Mouse (Mus musculus): Measurements from ENCODE around the gene Zmym5.
"Not testable (repeated sequence)": the region's sequence is repeated elsewhere in the genome, so short reads cannot be mapped to it uniquely, and the experiment has no call there.

Gene Zmym5

DNA sequence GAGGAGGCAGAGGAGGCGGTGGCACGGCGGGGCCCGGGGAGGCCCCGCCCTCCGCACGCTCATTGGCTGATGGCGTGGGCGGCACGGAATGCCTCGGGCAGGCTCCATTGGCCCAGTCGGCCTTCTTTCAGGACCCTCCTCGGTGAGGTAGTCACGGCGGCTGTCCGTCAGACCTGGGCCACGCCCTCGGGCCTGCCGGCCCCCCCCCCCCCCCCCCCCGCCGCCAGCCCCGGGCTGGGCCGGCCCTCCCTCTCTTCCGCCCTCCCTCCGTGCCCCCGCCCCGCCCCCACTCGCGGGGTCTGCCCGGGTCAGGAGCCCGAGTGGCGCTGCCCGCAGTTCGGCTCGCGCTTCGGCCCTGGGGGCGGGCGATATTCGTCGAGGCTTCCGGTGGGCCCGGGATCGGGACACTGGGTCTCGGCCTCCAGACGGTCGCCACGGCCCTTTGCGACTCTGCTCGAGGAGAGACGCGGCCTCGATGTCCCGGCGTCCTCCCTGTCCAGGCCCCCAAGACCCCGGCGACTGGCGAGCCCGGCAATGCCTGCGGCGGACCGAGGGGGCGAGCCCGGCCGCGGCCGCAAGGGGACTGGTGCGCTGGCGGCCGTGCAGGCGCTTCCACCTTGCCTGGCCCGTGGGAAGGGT is at the start of gene Zmym5:
Zmym5 (minus strand) TSS at position 16 of the 639 bp plus-strand sequence.
- peak; percentile 92 for DNase-seq

DNA sequence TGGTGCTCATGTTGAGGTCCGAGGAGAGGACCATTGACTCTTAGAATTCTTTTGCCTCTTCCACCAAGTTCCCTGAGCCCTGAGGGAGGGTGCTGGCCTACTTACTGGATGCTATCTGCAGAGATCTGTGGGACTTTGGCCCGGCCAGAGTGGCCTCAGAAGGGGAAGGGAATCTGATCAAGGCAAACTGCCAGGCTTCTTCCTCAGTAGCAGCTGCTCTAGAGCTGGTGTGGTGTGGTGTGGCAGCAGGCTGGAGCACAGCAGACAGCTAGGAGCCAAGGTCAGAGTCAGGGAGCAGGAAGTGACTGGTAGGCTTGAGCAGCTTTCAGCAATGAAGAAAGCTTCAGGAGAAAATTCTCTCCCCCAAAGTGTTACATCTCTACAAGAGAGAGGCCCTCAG is 38.2 kb upstream of the Zmym5 start:
- DNase-seq, result no peak

DNA sequence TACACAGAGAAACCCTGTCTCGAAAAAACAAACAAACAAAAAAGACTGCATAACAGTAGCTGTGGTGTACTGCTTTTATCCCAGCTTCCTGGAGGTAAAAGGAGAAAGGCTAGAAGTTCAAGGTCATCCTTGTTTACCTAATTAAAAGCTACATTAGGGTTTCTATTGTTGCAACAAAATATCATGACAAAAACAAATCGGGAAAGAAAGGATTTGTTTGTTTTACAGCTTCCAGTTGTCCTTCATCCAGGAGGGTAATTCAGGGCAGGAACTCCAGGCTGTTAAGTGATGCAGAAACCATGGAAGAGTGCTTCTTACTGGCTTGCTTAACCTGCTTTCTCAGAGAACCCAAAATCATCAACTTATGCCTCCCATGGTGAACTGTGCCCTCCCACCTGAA is 36.8 kb upstream of the Zmym5 start:
- no peak for DNase-seq

DNA sequence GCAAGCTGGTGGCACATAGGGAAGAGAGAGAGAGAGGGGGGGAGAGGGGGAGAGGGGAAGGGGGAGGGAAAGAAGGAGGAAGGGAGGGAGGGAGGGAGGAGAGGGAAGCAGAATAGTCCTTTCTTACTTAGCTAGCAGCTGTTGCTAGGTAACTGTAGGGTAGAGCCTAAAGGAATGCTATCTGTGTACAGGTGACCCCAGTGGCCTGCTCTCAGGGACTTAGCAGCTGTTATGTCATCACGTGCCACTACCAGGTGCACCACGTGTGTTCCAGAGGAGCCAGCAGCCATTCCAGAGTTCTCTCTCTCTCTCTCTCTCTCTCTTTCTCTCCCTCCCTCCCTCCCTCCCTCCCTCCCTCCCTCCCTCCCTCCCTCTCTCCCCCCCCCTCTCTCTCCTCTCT is 33.0 kb upstream of the Zmym5 start:
- DNase-seq, result no peak

DNA sequence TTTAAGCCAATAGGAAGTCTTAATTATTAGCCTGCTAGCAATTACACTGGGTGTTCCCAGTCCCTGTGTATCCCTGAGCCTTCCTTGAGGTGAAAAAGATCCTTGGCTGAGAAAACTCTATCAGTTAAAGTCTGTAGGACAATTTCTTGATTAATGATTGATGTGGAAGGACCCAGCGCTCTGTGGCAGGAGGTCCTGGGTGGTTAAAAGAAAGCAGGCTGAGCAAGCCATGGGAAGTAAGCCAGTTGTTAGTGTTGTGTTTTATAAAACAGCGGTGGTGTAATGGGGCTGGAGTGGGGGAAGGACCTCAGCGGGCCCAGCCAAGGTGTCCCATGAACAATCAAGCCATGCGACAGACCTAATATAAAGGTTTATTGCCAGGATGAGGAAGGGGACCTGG is 32.5 kb upstream of the Zmym5 start:
- no peak for DNase-seq

DNA sequence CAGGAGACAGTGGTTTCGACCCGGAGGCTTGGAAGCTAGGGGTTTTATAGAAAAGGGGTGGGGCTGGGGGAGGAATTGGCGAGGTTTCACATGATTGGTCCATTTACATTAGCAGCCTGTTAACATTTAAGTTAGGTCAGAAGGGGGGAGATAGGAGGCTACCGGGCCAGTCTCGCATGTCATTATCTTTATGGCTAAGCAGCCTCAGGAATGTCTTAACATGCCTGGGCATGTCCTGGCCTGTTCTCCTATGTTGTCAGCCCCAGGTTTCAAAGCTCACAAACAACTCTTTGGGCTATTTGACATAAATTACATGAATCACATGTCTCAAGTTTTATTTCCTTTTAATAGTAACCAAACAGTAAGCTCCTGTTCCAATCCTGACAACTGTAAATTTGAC is 23.1 kb upstream of the Zmym5 start:
- not testable (repeated sequence) for DNase-seq

DNA sequence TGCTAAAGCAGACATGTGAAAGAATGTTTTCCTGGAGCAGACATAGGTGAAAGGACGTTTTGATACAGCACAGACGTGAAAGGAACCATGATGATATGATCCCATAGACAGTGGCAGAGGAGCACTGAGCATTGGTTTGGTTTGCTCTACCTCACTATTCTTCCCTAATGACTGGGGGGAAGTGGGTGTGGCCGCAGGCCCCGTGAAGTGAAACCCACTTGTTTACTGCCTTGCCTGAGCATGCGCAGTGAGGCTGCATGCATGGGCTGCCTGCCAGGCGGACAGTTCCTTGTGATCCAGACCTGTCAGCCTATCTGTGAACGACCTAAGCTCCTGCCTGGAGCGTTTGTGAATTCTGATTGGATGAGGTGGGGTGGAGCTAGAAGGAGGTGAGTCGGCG is 21.7 kb upstream of the Zmym5 start:
- DNase-seq, result not testable (repeated sequence)

DNA sequence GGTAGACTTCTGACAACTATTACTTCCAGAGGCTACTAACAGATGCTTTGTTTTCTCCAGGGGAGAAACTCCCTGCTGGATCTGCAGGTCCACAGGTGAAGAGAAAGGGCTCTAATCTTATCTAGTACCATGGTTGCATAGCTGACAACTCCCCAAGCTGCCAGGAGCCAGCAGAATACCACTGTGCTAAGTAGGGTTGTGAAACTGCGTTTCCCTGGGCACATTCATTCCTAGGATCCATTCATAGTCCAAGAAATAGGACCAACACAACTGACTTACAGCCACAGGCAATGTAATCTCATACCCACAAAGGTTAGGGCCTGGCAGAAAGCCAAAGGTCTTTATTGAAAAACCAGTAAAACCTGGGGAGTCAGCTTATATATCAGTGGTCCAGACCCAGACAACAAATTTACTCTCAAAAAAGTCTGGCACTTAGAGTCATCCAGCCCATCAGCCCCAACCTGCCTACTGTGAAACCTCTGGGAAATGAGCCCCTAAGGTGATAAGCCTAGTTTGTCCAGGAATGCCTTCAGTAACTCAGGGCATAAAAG is 21.1 kb upstream of the Zmym5 start:
- no peak for DNase-seq

DNA sequence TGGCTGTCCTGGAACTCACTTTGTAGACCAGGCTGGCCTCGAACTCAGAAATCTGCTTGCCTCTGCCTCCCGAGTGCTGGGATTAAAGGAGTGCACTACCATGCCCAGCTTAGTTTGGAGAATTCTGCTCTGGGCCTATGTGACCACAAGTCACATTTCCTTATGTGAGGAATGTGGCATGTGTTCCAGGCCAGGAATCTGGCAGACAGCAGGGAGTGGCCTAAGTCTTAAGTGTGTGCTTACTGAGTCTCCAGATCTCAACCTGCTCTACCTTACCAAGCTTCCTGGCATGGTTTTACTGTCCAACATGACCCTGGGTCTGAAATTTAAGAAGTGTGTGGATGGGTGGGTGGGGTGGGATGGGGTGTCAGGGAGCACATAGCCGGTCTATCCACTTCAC is 20.6 kb upstream of the Zmym5 start:
- DNase-seq, result no peak

DNA sequence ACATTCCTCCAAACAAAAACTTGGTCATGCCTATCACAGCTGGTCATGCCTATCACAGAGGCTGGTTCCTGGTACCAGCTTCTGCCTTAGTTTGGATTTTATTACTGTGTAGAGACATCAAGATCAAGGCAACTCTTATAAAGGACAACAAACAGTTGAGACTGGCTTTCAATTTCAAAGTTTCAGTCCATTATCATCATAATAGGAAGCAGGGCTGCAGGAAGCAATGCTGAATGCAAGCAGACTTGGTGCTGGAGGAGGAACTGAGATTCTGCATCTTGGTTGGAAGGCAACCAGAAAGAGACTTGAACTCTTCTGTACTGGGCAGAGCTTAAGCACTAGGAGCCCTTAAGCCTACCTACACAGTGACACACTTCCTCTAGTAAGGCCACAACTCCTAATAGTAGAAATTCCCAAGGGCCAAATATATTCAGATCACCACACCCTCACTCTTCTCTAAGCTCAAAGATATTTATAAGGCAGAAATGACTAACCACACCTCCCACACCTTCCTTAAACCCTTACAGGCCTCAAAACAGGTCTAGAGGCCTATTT is 19.1 kb upstream of the Zmym5 start:
- no peak for DNase-seq

DNA sequence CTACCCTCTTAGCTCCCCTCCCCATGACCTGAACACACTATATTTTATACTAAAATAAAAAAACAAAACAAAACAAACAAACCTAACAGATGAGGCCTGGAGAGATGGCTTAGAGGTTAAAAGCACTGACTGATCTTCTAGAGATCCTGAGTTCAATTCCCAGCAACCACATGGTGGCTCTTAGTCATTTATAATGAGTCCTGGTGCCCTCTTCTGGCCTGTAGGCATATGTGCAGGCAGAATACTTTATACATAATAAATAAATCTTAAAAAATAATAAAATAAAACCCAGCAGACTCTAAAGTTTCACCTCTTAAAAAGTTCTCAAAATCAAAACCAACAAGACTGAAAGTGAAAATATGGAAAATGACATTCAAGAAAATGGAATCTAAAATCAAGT is 13.0 kb upstream of the Zmym5 start:
- no peak for DNase-seq

DNA sequence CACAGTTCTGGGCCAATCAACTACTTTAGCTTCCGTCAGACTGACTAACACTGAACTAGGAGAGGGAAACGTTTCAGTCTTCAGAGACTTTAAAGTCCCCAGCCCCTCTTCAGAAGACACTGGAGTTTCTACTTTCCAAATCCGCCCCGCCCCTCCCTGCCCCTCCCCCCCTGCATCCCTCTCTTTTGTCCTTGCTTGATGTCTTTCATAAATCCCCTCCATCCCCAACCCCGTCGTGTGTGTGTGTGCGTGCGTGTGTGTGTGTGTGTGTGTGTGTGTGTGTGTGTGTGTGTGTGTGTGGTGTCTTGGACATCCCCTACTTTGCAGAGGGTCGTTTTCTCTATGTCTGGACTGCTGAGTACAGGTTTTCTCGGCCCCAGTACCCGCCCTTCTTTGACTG is 6.1 kb upstream of the Zmym5 start:
- DNase-seq, result no peak

DNA sequence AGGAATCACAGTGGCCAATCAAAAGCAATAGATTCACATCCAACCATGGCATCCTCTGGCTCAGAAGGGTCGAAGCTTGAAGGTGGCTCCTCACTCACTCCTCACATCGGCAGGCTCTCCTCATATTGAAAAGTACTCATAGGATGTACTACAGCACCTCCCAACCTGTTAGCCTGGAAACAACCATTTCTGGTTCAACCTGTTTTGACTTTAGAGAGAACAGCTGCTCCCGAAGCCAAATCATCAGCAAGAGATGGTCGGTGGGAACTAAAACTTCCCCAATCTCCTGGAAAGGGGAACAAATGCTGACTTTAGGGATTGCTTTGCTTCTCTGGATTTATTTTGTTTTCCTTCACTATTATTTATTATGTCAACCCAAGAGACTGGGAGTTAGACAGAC is 5.6 kb upstream of the Zmym5 start:
- DNase-seq, result no peak

DNA sequence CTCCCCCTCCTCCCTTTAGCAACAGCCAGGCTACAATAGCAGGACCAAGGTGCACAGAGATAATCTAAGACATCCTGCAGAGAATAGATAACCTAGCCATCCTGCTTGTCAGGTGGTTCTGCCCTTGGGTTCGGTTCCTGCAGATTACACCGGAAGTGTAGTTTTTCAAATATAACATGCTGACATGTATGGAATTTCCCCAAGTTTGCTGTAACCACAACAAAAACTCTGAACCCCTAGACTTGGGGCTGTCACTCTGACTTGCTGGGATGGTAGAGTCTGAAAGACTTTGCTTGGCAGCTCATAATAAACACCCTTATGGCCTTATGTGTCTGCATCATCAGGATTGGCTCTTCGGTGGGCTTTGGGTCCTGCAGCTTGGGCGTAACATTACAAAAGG is 5.0 kb upstream of the Zmym5 start:
- DNase-seq, result no peak

DNA sequence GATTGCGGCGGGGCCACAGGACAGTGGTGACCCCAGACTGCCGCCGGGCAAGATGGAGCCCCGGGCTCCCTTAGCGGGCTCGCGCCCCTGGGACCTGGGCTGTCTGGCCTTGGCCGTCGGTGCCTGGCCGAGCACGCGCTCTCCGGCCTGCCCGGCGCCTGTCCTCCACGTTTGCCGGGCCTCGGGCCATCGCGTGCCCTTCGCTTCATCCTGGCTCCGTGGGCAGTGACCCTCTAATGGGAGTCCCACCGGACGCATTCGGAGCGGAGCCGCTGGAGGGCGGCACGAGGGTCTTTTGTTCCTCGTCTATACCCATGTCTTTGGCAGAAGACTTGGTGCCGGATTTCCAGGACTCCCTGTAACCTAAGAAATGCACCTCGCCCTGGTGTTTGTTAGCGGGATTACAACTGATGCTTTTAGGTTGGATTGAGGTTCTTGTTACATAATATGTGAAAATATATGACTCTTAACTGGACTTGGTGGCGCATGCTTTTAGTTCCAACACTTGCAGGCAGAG is 1.1 kb upstream of the Zmym5 start:
- DNase-seq, result peak; percentile 95

DNA sequence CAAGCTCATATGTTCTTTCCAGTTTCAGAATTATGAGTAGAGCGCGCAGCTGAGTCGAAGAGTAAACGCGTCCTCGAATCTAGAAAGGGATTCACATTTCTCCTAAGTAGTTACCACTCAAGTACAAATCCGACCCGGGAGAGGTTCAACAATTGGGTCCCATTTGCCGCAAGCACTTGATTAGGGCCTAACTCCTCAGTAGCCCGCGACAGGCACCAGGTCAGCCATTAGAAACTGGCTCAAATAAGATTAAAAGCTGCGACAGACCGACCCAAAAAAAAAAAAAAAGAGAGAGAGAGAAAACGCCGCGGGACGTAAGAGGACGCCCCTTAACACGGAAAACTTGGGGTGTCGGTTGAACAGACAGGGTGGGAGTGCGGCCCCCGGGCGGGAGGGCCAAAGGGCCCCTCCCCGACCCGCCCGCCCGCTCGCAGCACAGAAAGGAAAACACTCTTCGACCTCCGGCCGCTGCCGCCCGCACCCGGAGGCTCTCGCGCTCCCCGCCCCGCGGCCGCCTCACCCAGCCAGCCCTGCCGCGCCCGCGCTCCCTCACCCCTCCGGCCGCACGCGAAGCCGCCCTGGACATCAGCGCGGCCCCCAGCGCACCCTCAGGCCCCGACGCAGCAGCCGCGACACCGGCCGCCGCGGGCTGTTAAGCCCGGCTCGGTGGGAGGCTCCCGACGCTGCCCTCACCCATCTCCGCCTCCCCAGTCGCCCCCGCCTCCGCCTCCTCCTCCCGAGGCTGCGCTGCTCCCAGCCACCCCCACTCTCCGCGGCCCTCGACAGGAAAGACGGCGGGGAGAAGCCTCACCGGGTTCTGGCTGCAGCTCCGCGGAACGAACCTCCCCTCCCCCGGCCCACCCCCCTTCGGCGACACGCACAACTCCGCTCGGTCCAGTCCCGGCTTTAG is 480 bp downstream of the Zmym5 start:
- peak; percentile 59 for DNase-seq

DNA sequence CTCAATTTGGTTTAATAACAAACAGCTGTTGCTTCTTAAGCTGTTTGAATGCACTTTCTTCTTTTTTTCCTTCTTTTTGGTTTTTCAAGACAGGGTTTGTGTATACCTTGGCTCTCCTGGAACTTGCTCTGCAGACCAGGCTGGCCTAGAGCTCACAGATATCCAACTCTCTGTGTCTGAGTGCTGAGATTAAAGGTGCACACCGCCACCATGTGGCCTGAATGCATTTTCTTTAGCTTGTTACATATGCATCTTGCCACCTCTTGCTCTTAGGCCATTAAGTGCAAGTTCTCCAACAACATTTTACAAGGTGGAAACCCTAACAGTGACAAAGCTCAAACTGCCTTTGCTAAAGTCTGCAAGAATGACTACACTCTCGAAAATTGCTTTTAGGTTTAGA is 18.3 kb downstream of the Zmym5 start:
- peak; percentile 63 for DNase-seq

DNA sequence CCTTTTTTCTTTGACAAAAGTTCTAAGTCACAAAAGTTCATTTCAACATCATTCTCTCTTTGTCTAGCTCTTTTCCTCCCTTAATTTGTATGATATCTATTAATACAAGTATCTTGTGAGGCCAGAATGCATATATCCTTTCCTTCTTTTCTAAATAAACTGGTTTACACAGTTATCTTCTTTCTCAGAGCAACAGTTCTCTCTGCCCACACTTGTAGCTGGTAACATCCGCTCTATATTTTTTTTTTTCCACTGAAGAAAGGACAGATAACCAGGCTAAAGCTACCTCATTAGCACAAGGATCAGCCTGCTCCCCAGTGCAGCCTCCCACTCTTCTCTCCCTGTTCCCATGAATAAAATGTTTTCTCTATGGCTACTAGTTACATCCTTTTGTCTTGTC is 26.9 kb downstream of the Zmym5 start:
- DNase-seq, result no peak

DNA sequence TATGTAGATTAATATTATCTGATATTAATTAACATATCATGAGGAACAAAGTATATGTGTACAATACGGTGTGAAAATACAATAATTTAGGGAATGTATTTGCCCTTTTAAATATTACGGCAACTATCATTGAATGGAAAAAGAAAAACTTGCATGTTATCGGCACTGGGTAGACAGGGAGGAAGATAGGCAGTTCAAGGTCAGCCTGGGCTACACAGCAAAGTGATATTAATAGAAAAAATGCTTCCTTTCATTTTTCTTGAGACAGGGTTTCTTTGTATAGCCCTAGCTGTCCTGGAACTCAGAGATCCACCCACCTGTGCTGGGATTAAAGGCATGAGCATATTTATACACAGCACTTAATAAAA is 32.6 kb downstream of the Zmym5 start:
- DNase-seq, result no peak

DNA sequence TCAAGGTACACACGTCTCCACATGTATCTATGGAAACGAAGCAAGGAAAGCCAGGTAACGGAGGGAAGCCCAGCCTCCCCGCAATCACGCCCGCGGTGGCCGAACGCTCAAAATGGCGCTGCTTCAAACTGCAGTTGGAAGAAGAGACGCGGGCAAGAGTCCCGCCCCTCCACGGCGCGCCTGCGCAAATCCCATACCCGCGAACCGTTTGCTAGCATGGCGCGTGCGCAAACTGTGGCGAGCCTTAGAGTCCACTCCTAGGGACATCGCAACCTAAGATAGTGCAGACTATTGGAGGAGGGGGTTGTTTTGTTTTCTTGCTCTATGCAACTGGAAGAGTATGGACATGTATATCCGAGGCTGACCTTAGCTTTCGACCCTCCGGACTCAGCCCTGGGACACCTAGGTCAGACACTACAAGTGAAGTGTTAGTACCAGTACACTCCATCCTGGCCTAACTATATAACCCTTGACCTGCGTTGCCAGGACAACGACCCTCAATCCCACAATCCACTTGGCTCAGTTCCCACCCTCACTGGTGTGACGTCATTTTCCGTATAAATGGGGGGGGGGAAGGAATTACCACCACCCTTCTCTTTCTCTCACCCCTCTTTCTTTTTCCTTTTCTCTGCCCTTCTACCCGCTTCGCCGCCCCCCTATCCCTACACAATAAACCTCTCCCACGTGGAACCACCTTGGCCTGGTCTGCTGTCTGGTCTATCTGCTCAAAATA is 33.1 kb downstream of the Zmym5 start, which contains the start of gene Pspc1:
Pspc1 (minus strand) TSS at position 117 of the 733 bp plus-strand sequence.
- peak; percentile 98 for DNase-seq

DNA sequence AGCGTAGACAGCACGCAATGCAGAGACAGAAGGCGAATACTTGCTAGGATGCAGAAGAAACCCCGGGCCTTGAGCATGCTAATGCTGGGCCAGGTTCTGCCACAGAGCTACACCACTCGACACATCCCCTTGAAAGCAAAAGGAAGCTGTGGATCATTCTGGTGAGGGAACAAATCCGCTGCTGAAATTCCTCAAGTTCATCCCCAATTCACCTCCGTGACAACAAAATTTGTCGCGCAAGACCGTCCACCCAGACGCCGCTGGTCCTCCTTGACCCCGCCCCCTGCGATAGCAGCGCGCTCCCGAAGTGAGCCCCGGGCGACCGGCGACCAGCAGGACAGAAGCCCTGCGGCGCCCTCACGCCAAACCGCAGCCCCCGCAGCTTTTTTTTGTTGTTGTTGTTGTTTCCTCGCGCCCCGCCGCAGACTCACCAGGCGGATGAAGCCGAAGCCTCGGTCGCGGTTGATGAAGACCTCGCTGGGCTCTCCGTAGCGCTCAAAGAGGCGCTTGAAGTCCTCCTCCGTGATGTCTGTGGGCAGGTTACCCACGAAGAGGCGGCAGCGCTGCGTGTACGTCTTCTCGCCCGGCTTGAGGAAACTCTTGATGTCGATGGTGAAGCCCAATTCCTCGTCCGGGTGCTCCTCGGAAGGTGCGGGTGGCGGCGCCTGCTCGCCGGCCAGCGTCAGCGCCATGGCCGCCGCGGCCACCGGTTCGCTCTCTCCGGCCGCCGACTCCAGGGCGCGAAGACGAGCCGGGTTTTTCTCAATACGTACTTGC is 34.0 kb downstream of the Zmym5 start:
- DNase-seq, result peak; percentile 69
